Mouse (Mus musculus) heart, embryonic 14.5 days (tissue): ENCODE data around the gene Snx11. TPM values are rescaled to one million over a fixed set of nuclear protein-coding genes. Genes with fewer than 3 reads are reported as not detected.

ENCODE experiments used
- ATAC-seq: fragments of 200-750 bp; cut with Nextera tagmentation; 2 replicates; pipeline ENCODE4 v1.8.0; 2017; ENCODE audit warnings: low read depth, moderate TSS enrichment; ENCODE audit not compliant: insufficient number of reproducible peaks, insufficient read depth, low FRiP score
- H3K27ac ChIP-seq, 2 experiments: fragments of 200-500 bp in 1 of 2; fragments of 300-500 bp in 1 of 2; sonication (generic) in 1 of 2; replicated peaks in 1 of 2; 2 replicates each; pipeline ENCODE4 v1.5.1; 2012 to 2014; ENCODE audit warnings: low read depth in 2 of 2, low read length in 2 of 2, control low read depth in 1 of 2, mild to moderate bottlenecking in 1 of 2, mixed read lengths in 1 of 2; ENCODE audit not compliant: control insufficient read depth in 1 of 2, insufficient read depth in 1 of 2
- H3K27me3 ChIP-seq: fragments of 300-500 bp; sonication (generic); 2 replicates; pipeline ENCODE4 v1.6.1; 2014; ENCODE audit warnings: mild to moderate bottlenecking, low read length, control low read depth; ENCODE audit not compliant: control insufficient read depth, insufficient read depth
- H3K36me3 ChIP-seq: fragments of 300-500 bp; sonication (generic); 2 replicates; pipeline ENCODE4 v1.6.1; 2014; ENCODE audit warnings: mild to moderate bottlenecking, control low read depth, low read length, mixed read lengths; ENCODE audit not compliant: control insufficient read depth, insufficient read depth
- H3K4me1 ChIP-seq, 2 experiments: fragments of 200-500 bp in 1 of 2; fragments of 300-500 bp in 1 of 2; sonication (generic) in 1 of 2; 2 replicates each; pipeline ENCODE4 v1.6.1; 2012 to 2014; ENCODE audit warnings: low read length in 2 of 2, control low read depth in 1 of 2, mixed read lengths in 1 of 2; ENCODE audit not compliant: control insufficient read depth in 2 of 2, insufficient read depth in 2 of 2
- H3K4me2 ChIP-seq: fragments of 300-500 bp; sonication (generic); 2 replicates; pipeline ENCODE4 v1.6.1; 2014; ENCODE audit warnings: mild to moderate bottlenecking, low read length
- H3K4me3 ChIP-seq, 2 experiments: fragments of 200-500 bp in 1 of 2; fragments of 300-500 bp in 1 of 2; sonication (generic) in 1 of 2; 2 replicates each; pipeline ENCODE4 v1.5.1; 2012 to 2014; ENCODE audit warnings: low read length in 2 of 2, mild to moderate bottlenecking in 2 of 2, control low read depth in 1 of 2, low read depth in 1 of 2, moderate library complexity in 1 of 2; ENCODE audit not compliant: control insufficient read depth in 1 of 2, insufficient read depth in 1 of 2
- H3K9ac ChIP-seq: fragments of 300-500 bp; sonication (generic); 2 replicates; pipeline ENCODE4 v1.6.1; 2014; ENCODE audit warnings: mild to moderate bottlenecking, low read length
- H3K9me3 ChIP-seq: fragments of 300-500 bp; sonication (generic); 2 replicates; pipeline ENCODE4 v1.6.1; 2016; ENCODE audit warnings: low read length, control low read depth; ENCODE audit not compliant: control insufficient read depth
- WGBS: fragments of 180-500 bp; shearing (Covaris S2); extraction: QIAGEN DNeasy Blood & Tissue Kit; methylation state at CpG from one replicate; pipeline ENCODE4 v1.1.7; 2014; 5-methylcytosine and 5-hydroxymethylcytosine counted together
- polyA plus RNA-seq: library from polyadenylated mRNA; unstranded; fragments of >200 nt; fragmentation: Nextera tagmentation; extraction: Ambion mirVana; gene quantifications from 2 replicates; pipeline ENCODE4 v1.2.1, GENCODE M21; 2014

The Snx11 gene
- polyA plus RNA-seq, 1 experiment from 2014 or later = 6.1 TPM

DNA sequence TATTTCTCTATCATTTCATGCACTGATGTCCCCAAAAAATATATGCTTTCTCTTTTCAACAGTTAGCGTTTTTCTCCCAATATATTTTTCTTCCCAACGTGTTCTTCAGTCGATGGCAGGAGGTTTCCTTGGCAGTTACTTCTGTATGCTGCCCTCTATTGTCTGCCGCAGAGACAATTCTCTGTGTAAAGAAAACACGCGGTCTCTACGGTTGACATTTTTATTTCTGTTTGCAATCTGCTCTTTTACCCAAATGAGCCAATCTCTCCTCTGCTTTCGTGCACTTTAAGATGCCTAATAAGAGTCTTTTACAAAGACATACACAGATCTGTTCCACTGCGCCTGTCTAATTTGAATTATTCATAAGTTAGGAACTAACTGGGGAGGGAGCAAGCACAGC, 47.9 kb downstream of the Snx11 start:
- H3K4me2 ChIP-seq = 0 out of 2 replicates have a peak overlapping the region, but pooled peaks have one; percentile 35

GRCm38 (mm10) chr11:96728577-96728976, 48.8 kb downstream of the Snx11 start:
- Histone ChIP-seq H3K27ac (no peak overlapping the region), H3K4me1 (peaks cover 0 to 4% of the 10 kb centered on the region in 2 experiments; a peak in 1 of 4 replicates), H3K27me3 (no peaks in the 10 kb centered on the region), H3K4me3 (no peak overlapping the region), H3K9ac (no peak overlapping the region), H3K4me2 (no peak overlapping the region), H3K9me3 (no peaks in the 10 kb centered on the region), H3K36me3 (no peaks in the 10 kb centered on the region)
- no peak for ATAC-seq
- 74% methylated on average over 2 of the region's 2 CpGs for WGBS

More for the DNA sequence above, 47.9 kb downstream of the Snx11 start:
- ATAC-seq = no peak
- H3K9me3 ChIP-seq = no peaks in the 10 kb centered on the region
- H3K27ac ChIP-seq = no peak overlapping the region
- no peaks in the 10 kb centered on the region for H3K36me3 ChIP-seq
- no peaks in the 10 kb centered on the region for H3K27me3 ChIP-seq
- H3K4me3 ChIP-seq = no peak overlapping the region
- H3K9ac ChIP-seq = no peak overlapping the region
- 41% methylated on average over 9 of the region's 9 CpGs for WGBS
- peaks cover 0 to 4% of the 10 kb centered on the region in 2 experiments; a peak in 1 of 4 replicates for H3K4me1 ChIP-seq

- Histone ChIP-seq H3K9me3 (no peaks in the 10 kb centered on the region), H3K4me1 (peaks cover 0 to 4% of the 10 kb centered on the region in 2 experiments; a peak in 1 of 4 replicates), H3K4me2 (no peak overlapping the region), H3K36me3 (no peaks in the 10 kb centered on the region), H3K9ac (no peak overlapping the region), H3K27me3 (no peaks in the 10 kb centered on the region), H3K27ac (no peak overlapping the region), H3K4me3 (no peak overlapping the region)
- 20% methylated on average over 1 of the region's 1 CpGs for WGBS
- ATAC-seq = no peak
These were observed 51.5 kb downstream of the Snx11 start for GRCm38 (mm10) chr11:96725833-96726232.

DNA sequence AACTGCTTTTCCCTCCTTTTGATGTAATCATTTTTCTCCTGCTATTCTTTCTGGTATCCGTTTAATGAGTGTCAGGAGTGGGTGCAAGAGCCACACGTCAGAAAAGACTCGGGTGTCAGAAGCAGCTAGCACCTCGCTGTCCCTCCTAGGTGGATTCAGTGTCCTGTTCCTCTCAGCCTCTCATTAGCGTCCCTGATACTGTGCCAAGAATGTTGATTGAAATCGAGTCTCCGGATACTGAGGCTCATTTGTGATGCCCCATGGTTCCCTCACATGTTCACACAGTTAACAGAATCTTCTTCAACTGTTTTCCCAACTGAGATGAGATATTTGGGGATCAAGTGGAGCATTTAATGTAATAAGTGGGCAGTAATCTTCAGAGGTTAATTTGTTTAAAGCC, 58.8 kb downstream of the Snx11 start:
- no peak for ATAC-seq
- no peaks in the 10 kb centered on the region for H3K4me1 ChIP-seq
- H3K4me2 ChIP-seq = no peak overlapping the region
- H3K9me3 ChIP-seq = no peaks in the 10 kb centered on the region
- no peak overlapping the region for H3K27ac ChIP-seq
- H3K4me3 ChIP-seq = no peak overlapping the region
- H3K36me3 ChIP-seq = no peaks in the 10 kb centered on the region
- peaks cover 4% of the 10 kb centered on the region; the same call in 1 of the 2 replicates for H3K27me3 ChIP-seq
- 54% methylated on average over 7 of the region's 7 CpGs for WGBS
- H3K9ac ChIP-seq = no peak overlapping the region

Other genes starting within 250 kb of the Snx11 start
- 41.1 and 44.2 TPM in 2 replicates for gene Cbx1, start 11.6 kb upstream of the Snx11 start, polyA plus RNA-seq
- gene Nfe2l1, start 52.4 kb upstream of the Snx11 start, polyA plus RNA-seq = 49.7 and 55.1 TPM in 2 replicates
- 134 and 141 TPM in 2 replicates for gene Copz2, start 72.3 kb upstream of the Snx11 start, polyA plus RNA-seq
- gene Cdk5rap3, start 138.9 kb upstream of the Snx11 start, polyA plus RNA-seq = 44.7 and 50.9 TPM in 2 replicates
- gene Prr15l, start 150.5 kb upstream of the Snx11 start, polyA plus RNA-seq = 0.53 and 0.54 TPM in 2 replicates
- 32.3 and 47.6 TPM in 2 replicates for gene Pnpo, start 166.4 kb upstream of the Snx11 start, polyA plus RNA-seq
- 14.7 and 15.0 TPM in 2 replicates for gene Sp2, start 205.4 kb upstream of the Snx11 start, polyA plus RNA-seq
- 0.11 TPM in 1 of 2 replicates, not detected in the other for gene Sp6, start 235.8 kb upstream of the Snx11 start, polyA plus RNA-seq